Mouse (Mus musculus): ENCODE data around the gene Abhd6.
"Not testable (repeated sequence)": the region's sequence is repeated elsewhere in the genome, so short reads cannot be mapped to it uniquely, and the experiment has no call there.

The Abhd6 gene

GRCm38 (mm10) chr14:7997255-7997696, 5.4 kb upstream of the Abhd6 start:
- no peak for DNase-seq (ENCODE audit: extremely low read depth, low read depth, low spot score)

- DNase-seq (ENCODE audit: extremely low read depth, low read depth, low spot score), result no peak
Observed at GRCm38 (mm10) chr14:7999030-7999429, 3.7 kb upstream of the Abhd6 start.

GRCm38 (mm10) chr14:7999435-7999834, 3.3 kb upstream of the Abhd6 start:
- DNase-seq (ENCODE audit: extremely low read depth, low read depth, low spot score), result peak; percentile 95

- DNase-seq (ENCODE audit: extremely low read depth, low read depth, low spot score), result no peak
Observed at GRCm38 (mm10) chr14:8000247-8000646, 2.5 kb upstream of the Abhd6 start.

GRCm38 (mm10) chr14:8000831-8001685, 1.6 kb upstream of the Abhd6 start:
- no peak for DNase-seq (ENCODE audit: extremely low read depth, low read depth, low spot score)

- no peak for DNase-seq (ENCODE audit: extremely low read depth, low read depth, low spot score)
Observed at GRCm38 (mm10) chr14:8003093-8003670, 480 bp downstream of the Abhd6 start.

GRCm38 (mm10) chr14:8003727-8004670, 1.3 kb downstream of the Abhd6 start:
- no peak for DNase-seq (ENCODE audit: extremely low read depth, low read depth, low spot score)

- DNase-seq (ENCODE audit: extremely low read depth, low read depth, low spot score), result not testable (repeated sequence)
Observed at GRCm38 (mm10) chr14:8006061-8006460, 3.4 kb downstream of the Abhd6 start.

- no peak for DNase-seq (ENCODE audit: extremely low read depth, low read depth, low spot score)
Observed at GRCm38 (mm10) chr14:8007084-8007483, 4.4 kb downstream of the Abhd6 start.

GRCm38 (mm10) chr14:8007486-8007885, 4.8 kb downstream of the Abhd6 start:
- no peak for DNase-seq (ENCODE audit: extremely low read depth, low read depth, low spot score)

- no peak for DNase-seq (ENCODE audit: extremely low read depth, low read depth, low spot score)
Observed at GRCm38 (mm10) chr14:8007923-8008322, 5.2 kb downstream of the Abhd6 start.

GRCm38 (mm10) chr14:8011297-8011696, 8.6 kb downstream of the Abhd6 start:
- no peak for DNase-seq (ENCODE audit: extremely low read depth, low read depth, low spot score)

GRCm38 (mm10) chr14:8011938-8012337, 9.2 kb downstream of the Abhd6 start:
- no peak for DNase-seq (ENCODE audit: extremely low read depth, low read depth, low spot score)

GRCm38 (mm10) chr14:8015756-8016155, 13.1 kb downstream of the Abhd6 start:
- no peak for DNase-seq (ENCODE audit: extremely low read depth, low read depth, low spot score)

GRCm38 (mm10) chr14:8016276-8016675, 13.6 kb downstream of the Abhd6 start:
- no peak for DNase-seq (ENCODE audit: extremely low read depth, low read depth, low spot score)

- no peak for DNase-seq (ENCODE audit: extremely low read depth, low read depth, low spot score)
Observed at GRCm38 (mm10) chr14:8016951-8017350, 14.2 kb downstream of the Abhd6 start.

GRCm38 (mm10) chr14:8020011-8020410, 17.3 kb downstream of the Abhd6 start:
- no peak for DNase-seq (ENCODE audit: extremely low read depth, low read depth, low spot score)

GRCm38 (mm10) chr14:8020546-8020945, 17.8 kb downstream of the Abhd6 start:
- DNase-seq (ENCODE audit: extremely low read depth, low read depth, low spot score), result no peak

GRCm38 (mm10) chr14:8024469-8024868, 21.8 kb downstream of the Abhd6 start:
- DNase-seq (ENCODE audit: extremely low read depth, low read depth, low spot score), result no peak

- no peak for DNase-seq (ENCODE audit: extremely low read depth, low read depth, low spot score)
Observed at GRCm38 (mm10) chr14:8024936-8025335, 22.2 kb downstream of the Abhd6 start.

All from fat pad, adult 2 months (tissue).